ENCODE assay signal across 28 mouse cellular contexts in the genomic region with DNA sequence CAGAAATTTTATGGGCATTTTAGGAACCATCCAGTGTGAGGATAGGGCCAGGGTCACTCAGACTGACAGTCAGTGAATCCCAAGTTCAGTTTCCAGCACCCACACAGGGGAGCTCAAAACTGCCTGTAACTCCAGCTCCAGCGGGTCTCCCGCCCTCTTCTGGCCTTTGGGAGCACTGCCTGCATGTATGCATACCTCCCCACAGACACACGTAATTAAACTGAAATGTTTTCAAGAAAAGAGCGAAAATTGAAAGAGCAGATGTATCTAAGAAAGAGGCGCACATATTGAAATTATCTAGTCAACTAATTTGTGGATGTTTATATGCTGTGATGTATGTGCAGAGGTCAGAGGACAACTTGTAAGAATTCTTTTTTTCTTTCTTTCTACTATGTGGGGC. TPM values are rescaled to one million over a fixed set of nuclear protein-coding genes. Genes with fewer than 3 reads are reported as not detected.
DNase-seq lines count a peak whose midpoint lies in the region; ATAC-seq and TF ChIP-seq lines count a peak whose summit lies in the region.
"Had no signal": no experiment of that assay in that cellular context is flagged by ENCODE, and none has a peak within 500 bp of the region (broad histone marks: within the 10 kb centered on the region; RNA-seq: fewer than 3 reads in every experiment).

No protein-coding gene starts in this region.

- H3K4me1 ChIP-seq in intestine, postnatal 0 days (replicated peaks; ENCODE audit: control insufficient read depth, insufficient read depth, low read length) = no peaks in the 10 kb centered on the region
- no peaks in the 10 kb centered on the region for H3K4me1 ChIP-seq in intestine, embryonic 16.5 days (ENCODE audit: control insufficient read depth, insufficient read depth, low read length)
- H3K4me1 ChIP-seq in E14TG2a.4 (replicated peaks; ENCODE audit: low read depth, low read length) (no peaks in the 10 kb centered on the region), MEL (ENCODE audit: control insufficient read depth in 1 of 2, insufficient read depth in 2 of 2, low read length in 2 of 2) (no peaks in the 10 kb centered on the region)
- no peaks in the 10 kb centered on the region for H3K4me1 ChIP-seq in forebrain, postnatal 0 days (ENCODE audit: insufficient read depth)
- H3K4me1 ChIP-seq: embryonic facial prominence, embryonic 12.5 days; embryonic facial prominence, embryonic 15.5 days; forebrain, embryonic 12.5 days; forebrain, embryonic 15.5 days; heart, embryonic 12.5 days; heart, embryonic 15.5 days had no signal

- TF ChIP-seq POLR2A in MEL (IDR thresholded peaks at IDR 0.05; ENCODE audit: control insufficient read depth in 1 of 2, insufficient read depth in 1 of 2, low read depth in 1 of 2, low read length in 2 of 2, poor library complexity in 1 of 2) = no peak

- no peak overlapping the region for H3K9ac ChIP-seq in intestine, postnatal 0 days (ENCODE audit: low read depth, low read length)
- H3K9ac ChIP-seq in intestine, embryonic 16.5 days (ENCODE audit: low read depth, low read length) = no peak overlapping the region
- no peak overlapping the region for H3K9ac ChIP-seq in MEL (ENCODE audit: control insufficient read depth, low read depth, low read length, poor library complexity, severe bottlenecking)
- H3K9ac ChIP-seq in forebrain, postnatal 0 days = no peak overlapping the region
- H3K9ac ChIP-seq: embryonic facial prominence, embryonic 12.5 days; embryonic facial prominence, embryonic 15.5 days; forebrain, embryonic 12.5 days; forebrain, embryonic 15.5 days; heart, embryonic 12.5 days; heart, embryonic 15.5 days; hindbrain, embryonic 14.5 days had no signal

- no peak for TF ChIP-seq RAD21 in MEL (IDR thresholded peaks at IDR 0.05; ENCODE audit: low read depth, low read length)

- TF ChIP-seq CTCF in intestine, postnatal 0 days (IDR thresholded peaks at IDR 0.05; ENCODE audit: low read depth) = 0 out of 2 replicates have a peak, but pooled peaks have one; percentile 8
- TF ChIP-seq CTCF in E14TG2a.4 (conservative IDR thresholded peaks at IDR 0.05; ENCODE audit: low read length) = peak; percentile 52
- peak in 2 of 3 experiments; percentile 4 to 30; a peak in 3 of 6 replicates for TF ChIP-seq CTCF in MEL (IDR thresholded peaks at IDR 0.05 in 2 of 3, conservative IDR thresholded peaks at IDR 0.05 in 1 of 3; ENCODE audit: control insufficient read depth in 1 of 3, insufficient read depth in 1 of 3, low read depth in 2 of 3, low read length in 3 of 3, poor library complexity in 1 of 3, severe bottlenecking in 1 of 3)
- TF ChIP-seq CTCF in forebrain, postnatal 0 days (IDR thresholded peaks at IDR 0.05; ENCODE audit: low read depth) = no peak

- no peaks in the 10 kb centered on the region for H3K27me3 ChIP-seq in intestine, postnatal 0 days (replicated peaks; ENCODE audit: control insufficient read depth, insufficient read depth, low read length)
- H3K27me3 ChIP-seq in intestine, embryonic 16.5 days (replicated peaks; ENCODE audit: control insufficient read depth, insufficient read depth, low read length) = no peaks in the 10 kb centered on the region
- H3K27me3 ChIP-seq in E14TG2a.4 (ENCODE audit: insufficient read depth, low read length) (no peaks in the 10 kb centered on the region), MEL (ENCODE audit: control insufficient read depth in 1 of 2, insufficient read depth in 2 of 2, low read length in 2 of 2) (no peaks in the 10 kb centered on the region)
- H3K27me3 ChIP-seq in forebrain, postnatal 0 days (ENCODE audit: insufficient read depth, low read length) = no peaks in the 10 kb centered on the region
- H3K27me3 ChIP-seq: CH12.LX; embryonic facial prominence, embryonic 12.5 days; embryonic facial prominence, embryonic 15.5 days; forebrain, embryonic 12.5 days; forebrain, embryonic 15.5 days; heart, embryonic 12.5 days; heart, embryonic 15.5 days had no signal

- no peak overlapping the region for H3K4me2 ChIP-seq in intestine, postnatal 0 days (replicated peaks; ENCODE audit: low read depth)
- no peak overlapping the region for H3K4me2 ChIP-seq in intestine, embryonic 16.5 days (ENCODE audit: low read depth, low read length)
- H3K4me2 ChIP-seq in forebrain, postnatal 0 days (ENCODE audit: low read depth) = no peak overlapping the region
- H3K4me2 ChIP-seq: embryonic facial prominence, embryonic 12.5 days; embryonic facial prominence, embryonic 15.5 days; forebrain, embryonic 12.5 days; forebrain, embryonic 15.5 days; heart, embryonic 12.5 days; heart, embryonic 15.5 days; hindbrain, embryonic 14.5 days had no signal

- no peaks in the 10 kb centered on the region for H3K36me3 ChIP-seq in intestine, postnatal 0 days (ENCODE audit: control insufficient read depth, insufficient read depth)
- no peaks in the 10 kb centered on the region for H3K36me3 ChIP-seq in intestine, embryonic 16.5 days (ENCODE audit: control insufficient read depth, insufficient read depth, low read length)
- no peaks in the 10 kb centered on the region for H3K36me3 ChIP-seq in E14TG2a.4 (ENCODE audit: insufficient read depth, low read length)
- H3K36me3 ChIP-seq in MEL (ENCODE audit: control insufficient read depth in 1 of 2, insufficient read depth in 2 of 2, low read length in 2 of 2) = no peaks in the 10 kb centered on the region
- H3K36me3 ChIP-seq in forebrain, postnatal 0 days (ENCODE audit: insufficient read depth) = no peaks in the 10 kb centered on the region
- H3K36me3 ChIP-seq: embryonic facial prominence, embryonic 12.5 days; embryonic facial prominence, embryonic 15.5 days; forebrain, embryonic 12.5 days; forebrain, embryonic 15.5 days; heart, embryonic 12.5 days; heart, embryonic 15.5 days had no signal

- ATAC-seq in intestine, postnatal 0 days = no peak
- no peak for ATAC-seq in intestine, embryonic 16.5 days
- ATAC-seq in forebrain, postnatal 0 days = no peak
- ATAC-seq: forebrain, embryonic 15.5 days; hindbrain, postnatal 0 days; inflammation-experienced regulatory T-cells, adult 6 months had no signal

- H3K79me2 ChIP-seq in MEL (ENCODE audit: control insufficient read depth, insufficient read depth, low read length, poor library complexity) = no peaks in the 10 kb centered on the region

- DNase-seq in MEL (ENCODE audit: low read depth, low spot score) = no peak
- DNase-seq in ZHBTc4 (ENCODE audit: low read depth, low spot score) = peak; percentile 35
- no peak for DNase-seq in forebrain, postnatal 0 days
- no peak for DNase-seq in gastrocnemius, postnatal 10 days
- DNase-seq: adrenal gland, postnatal 10 days; adrenal gland, postnatal 36 days; B cell, adult 2 months; cerebellum, adult 18-20 months; cerebellum, adult 9-10 months; cerebellum, postnatal 14 days; gastrocnemius, postnatal 14 days; heart, adult 18-20 months; heart, postnatal 10 days; heart, postnatal 36 days; kidney, adult 11 months had no signal

- no peaks in the 10 kb centered on the region for H3K9me3 ChIP-seq in intestine, postnatal 0 days (ENCODE audit: control insufficient read depth)
- no peaks in the 10 kb centered on the region for H3K9me3 ChIP-seq in intestine, embryonic 16.5 days (ENCODE audit: control insufficient read depth, low read length)
- H3K9me3 ChIP-seq in E14TG2a.4 (ENCODE audit: low read length) (no peaks in the 10 kb centered on the region), MEL (replicated peaks; ENCODE audit: insufficient read depth, low read length) (no peaks in the 10 kb centered on the region)
- no peaks in the 10 kb centered on the region for H3K9me3 ChIP-seq in forebrain, postnatal 0 days (ENCODE audit: low read length)
- H3K9me3 ChIP-seq: embryonic facial prominence, embryonic 12.5 days; embryonic facial prominence, embryonic 15.5 days; forebrain, embryonic 12.5 days; forebrain, embryonic 15.5 days; heart, embryonic 15.5 days had no signal

- 90% methylated on average over 5 of the region's 5 CpGs for WGBS in intestine, postnatal 0 days
- WGBS in intestine, embryonic 16.5 days = 91% methylated on average over 5 of the region's 5 CpGs
- 85% methylated on average over 5 of the region's 5 CpGs for WGBS in forebrain, postnatal 0 days

- no peak overlapping the region for H3K4me3 ChIP-seq in intestine, postnatal 0 days (ENCODE audit: low read depth, low read length)
- H3K4me3 ChIP-seq in intestine, embryonic 16.5 days (ENCODE audit: low read length) = no peak overlapping the region
- H3K4me3 ChIP-seq in E14TG2a.4 (replicated peaks; ENCODE audit: low read length) (no peak overlapping the region), MEL (ENCODE audit: control insufficient read depth in 1 of 2, insufficient read depth in 1 of 2, low read depth in 2 of 2, low read length in 2 of 2) (no peak overlapping the region)
- H3K4me3 ChIP-seq in forebrain, postnatal 0 days (ENCODE audit: low read depth, low read length) = no peak overlapping the region
- H3K4me3 ChIP-seq: embryonic facial prominence, embryonic 12.5 days; embryonic facial prominence, embryonic 15.5 days; forebrain, embryonic 12.5 days; forebrain, embryonic 15.5 days; heart, embryonic 12.5 days; heart, embryonic 15.5 days had no signal

- H3K27ac ChIP-seq in intestine, postnatal 0 days (ENCODE audit: low read depth, low read length) = no peak overlapping the region
- no peak overlapping the region for H3K27ac ChIP-seq in intestine, embryonic 16.5 days (ENCODE audit: low read length)
- H3K27ac ChIP-seq in MEL (ENCODE audit: control insufficient read depth, low read depth, low read length) = no peak overlapping the region
- H3K27ac ChIP-seq in forebrain, postnatal 0 days (ENCODE audit: low read depth, low read length) = no peak overlapping the region
- H3K27ac ChIP-seq: embryonic facial prominence, embryonic 12.5 days; embryonic facial prominence, embryonic 15.5 days; forebrain, embryonic 12.5 days; forebrain, embryonic 15.5 days; heart, embryonic 15.5 days; hindbrain, embryonic 14.5 days; hindbrain, postnatal 0 days had no signal

- no peak for TF ChIP-seq EP300 in MEL (IDR thresholded peaks at IDR 0.05; ENCODE audit: low read depth in 1 of 2, low read length in 2 of 2)

TF ChIP-seq in MEL, 35 proteins besides CTCF, POLR2A, EP300 and RAD21 (continues in another document):
- TF ChIP-seq ZNF384 (IDR thresholded peaks at IDR 0.05; ENCODE audit: low read depth, low read length) (no peak), NRF1 (IDR thresholded peaks at IDR 0.05; ENCODE audit: insufficient read depth, low read depth, low read length, poor library complexity, severe bottlenecking) (no peak), MEF2A (IDR thresholded peaks at IDR 0.05; ENCODE audit: extremely low read depth, insufficient replicate concordance, low read depth, low read length, poor library complexity, severe bottlenecking) (no peak), JUND (IDR thresholded peaks at IDR 0.05; ENCODE audit: low read depth, low read length) (no peak)

RNA-seq across cellular contexts. Expression of gene Mboat1, which starts 20.5 kb away (rescaled TPM):
- polyA plus RNA-seq in intestine, postnatal 0 days (2015; fragmentation: Nextera tagmentation; extraction: Ambion mirVana) = 10.8 and 13.6 TPM in 2 replicates
- 37.4 and 44.2 TPM in 2 replicates for polyA plus RNA-seq in intestine, embryonic 16.5 days (2015; fragmentation: Nextera tagmentation; extraction: Ambion mirVana)
- 19.0 and 19.8 TPM in 2 replicates for total RNA-seq in MEL (2012; rRNA removed)
- 10 to 100 TPM in 1 of 2 experiments, not detected in 1; 21.9 TPM for polyA plus RNA-seq in MEL (2012; ENCODE audit: insufficient read depth in 1 of 2, insufficient read length in 2 of 2, low read depth in 1 of 2, low replicate concordance in 2 of 2, missing spikeins in 1 of 2)
- 2.4 and 3.8 TPM in 2 replicates for total RNA-seq in forebrain, postnatal 0 days (2014; rRNA removed)
- 3.4 and 3.5 TPM in 2 replicates for polyA plus RNA-seq in forebrain, postnatal 0 days (2015; fragmentation: Nextera tagmentation; extraction: Ambion mirVana)
- total RNA-seq in gastrocnemius, postnatal 10 days (2021) = 1 to 10 TPM; 7.4 to 7.6 TPM
